Mouse (Mus musculus): ENCODE results near the gene Rnf4. TPM values are rescaled to one million over a fixed set of nuclear protein-coding genes. Genes with fewer than 3 reads are reported as not detected.

Gene Rnf4
- total RNA-seq (2023): 209 to 254 TPM (median 230 TPM) in 4 replicates

DNA sequence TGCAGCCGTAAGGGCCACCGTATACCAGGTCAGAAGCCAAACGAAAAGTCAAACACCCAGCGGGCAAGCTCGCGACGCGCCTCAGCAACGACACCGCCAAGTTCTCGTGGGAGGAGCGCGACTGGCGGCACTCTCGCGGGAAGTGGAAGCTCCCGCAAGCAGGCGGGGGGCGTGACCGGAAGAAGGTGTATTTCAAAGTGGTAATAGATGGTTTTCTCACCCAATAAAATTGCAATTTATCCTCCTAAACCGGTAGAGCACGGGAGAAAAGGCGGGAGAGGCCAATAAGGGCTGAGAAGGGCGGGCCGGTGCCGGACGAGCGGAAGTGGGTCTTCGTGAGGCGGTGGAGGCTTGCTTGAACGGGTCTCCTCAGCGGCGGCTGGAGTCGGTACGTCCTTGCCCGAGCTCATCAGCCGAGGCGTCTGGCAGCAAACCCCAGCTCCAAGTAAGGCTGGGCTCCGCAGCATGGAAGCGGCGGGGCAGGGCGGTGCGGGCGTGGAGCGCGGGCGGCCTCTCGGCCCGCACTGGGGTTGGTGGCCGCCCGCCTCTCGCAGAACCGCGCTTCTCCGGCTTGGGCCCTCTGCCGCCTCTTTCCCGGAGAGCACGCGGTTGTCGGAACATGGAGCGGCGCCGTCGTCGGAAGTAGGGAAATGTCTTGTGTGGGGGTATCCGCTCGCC is at the start of gene Rnf4:
TSS of gene Rnf4 (plus strand) at position 193 of the 678 bp plus-strand sequence.

DNA sequence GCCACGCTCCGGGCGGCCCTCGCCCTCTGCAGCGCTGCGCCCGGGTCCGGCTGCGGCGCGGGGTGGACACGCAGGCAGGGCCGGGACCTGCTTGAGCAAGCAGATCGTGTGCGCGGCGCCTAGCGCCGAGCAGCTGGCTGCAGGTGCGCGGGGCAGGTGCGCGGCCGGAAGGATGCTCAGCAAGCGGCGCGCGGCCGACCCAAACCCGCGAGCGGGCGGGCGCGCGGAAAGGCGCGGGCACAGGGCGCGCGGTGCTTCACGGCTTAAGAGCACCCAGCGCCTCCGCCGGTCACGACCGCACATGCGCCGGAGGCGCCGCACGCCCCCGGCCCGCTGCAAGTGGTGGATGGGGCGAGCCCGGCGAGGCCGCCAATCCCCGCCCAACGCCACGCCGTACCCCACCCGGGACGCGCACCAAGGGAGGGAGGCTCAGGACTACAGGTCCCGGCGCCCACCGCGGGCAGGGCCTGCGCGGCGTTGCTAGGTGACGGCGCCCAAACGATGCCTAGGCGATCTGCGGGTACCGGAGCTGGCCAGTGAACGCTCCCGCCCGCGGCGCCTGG is 47.9 kb upstream of the Rnf4 start, which contains the start of the genes Zfyve28 and Cfap99:
TSS of gene Zfyve28 (minus strand) at position 296 of the 563 bp plus-strand sequence.
TSS of gene Cfap99 (plus strand) at position 447 of the 563 bp plus-strand sequence.

DNA sequence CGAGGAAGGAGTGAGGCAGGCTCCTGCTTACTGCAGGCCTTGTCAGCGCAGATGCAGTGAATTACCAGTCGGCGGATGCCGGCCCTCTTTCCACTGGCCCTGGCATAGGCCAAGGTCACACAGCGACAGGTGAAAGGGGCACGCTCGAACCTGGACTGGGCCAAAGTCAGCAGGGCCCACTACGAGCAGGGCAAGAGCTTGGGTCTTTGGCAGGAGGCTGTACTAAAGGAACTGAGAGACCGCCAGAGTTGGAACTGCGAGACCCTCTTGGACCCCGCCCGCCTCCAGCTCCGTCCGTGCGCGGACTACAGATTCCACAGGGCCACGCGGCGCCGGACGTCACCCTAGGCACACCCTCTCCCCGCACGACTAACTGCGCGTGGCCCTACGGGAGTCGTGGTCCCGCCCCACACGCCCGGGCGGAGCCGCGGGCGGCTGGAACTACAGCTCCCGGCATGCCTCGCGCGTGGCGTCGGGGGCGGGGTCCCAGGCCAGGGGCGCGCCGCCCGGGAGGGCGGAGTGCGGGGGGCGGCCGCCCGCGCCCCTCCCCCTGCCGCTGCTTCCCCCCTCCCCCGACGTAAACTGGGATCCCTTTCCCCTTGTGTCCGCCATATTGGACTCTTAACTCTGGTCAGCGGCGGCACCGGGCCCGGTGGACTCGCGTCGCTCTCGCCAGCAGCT is 33.4 kb downstream of the Rnf4 start, which contains the start of gene Fam193a:
TSS of gene Fam193a (plus strand) at position 593 of the 681 bp plus-strand sequence.

Other genes starting within 250 kb of the Rnf4 start
- 0.77 to 5.8 TPM (median 1.6 TPM) in 4 replicates for gene Poln, start 166.8 kb upstream of the Rnf4 start, total RNA-seq (2023)
- 35.6 to 44.1 TPM (median 39.8 TPM) in 4 replicates for gene Haus3, start 166.8 kb upstream of the Rnf4 start, total RNA-seq (2023)
- 68.2 to 88.3 TPM (median 77.7 TPM) in 4 replicates for gene Mxd4, start 148.6 kb upstream of the Rnf4 start, total RNA-seq (2023)
- gene Zfyve28, start 47.8 kb upstream of the Rnf4 start, total RNA-seq (2023): 1.3 to 2.4 TPM (median 1.4 TPM) in 4 replicates
- not detected in 4 replicates for gene Cfap99, start 47.7 kb upstream of the Rnf4 start, total RNA-seq (2023)
- gene Fam193a, start 33.6 kb downstream of the Rnf4 start, total RNA-seq (2023): 73.4 to 83.7 TPM (median 79.7 TPM) in 4 replicates
- 22.8 to 27.3 TPM (median 26.3 TPM) in 4 replicates for gene Tnip2, start 177.7 kb downstream of the Rnf4 start, total RNA-seq (2023)
- gene Sh3bp2, start 189.5 kb downstream of the Rnf4 start, total RNA-seq (2023): 78.4 to 118 TPM (median 95.6 TPM) in 4 replicates
- 246 to 271 TPM (median 269 TPM) in 4 replicates for gene Add1, start 237.4 kb downstream of the Rnf4 start, total RNA-seq (2023)